9 mouse cellular contexts compared by ENCODE assay signal in genomic region chr13:58638950-58639349, GRCm38 (mm10). TPM values are rescaled to one million over a fixed set of nuclear protein-coding genes. Genes with fewer than 3 reads are reported as not detected.
A peak's percentile ranks its signal among the peaks of the same experiment; 100 is the strongest.
DNase-seq lines count a peak whose midpoint lies in the region; ATAC-seq and TF ChIP-seq lines count a peak whose summit lies in the region.
"Had no signal": no experiment of that assay in that cellular context is flagged by ENCODE, and none has a peak within 500 bp of the region (broad histone marks: within the 10 kb centered on the region; RNA-seq: fewer than 3 reads in every experiment).

No protein-coding gene starts in this region.

- no peak overlapping the region for H3K27ac ChIP-seq in CH12.LX (ENCODE audit: insufficient read depth, low read depth)

- no peak for TF ChIP-seq EP300 in CH12.LX (IDR thresholded peaks at IDR 0.05; ENCODE audit: low read length)

- in situ Hi-C loops in CH12.LX (cut with MboI; ENCODE audit: low pct_ligation_motif_present, low pct_unique_long_range_greater_than_20kb, low sequenced_read_pairs): loop anchor here (25.0 kb wide), 2 partner anchors 773 to 1198 kb away; no protein-coding TSS in a partner anchor

- dilution Hi-C loops in CH12.LX (cut with MboI; ENCODE audit: extremely low pct_ligation_motif_present, extremely low pct_unique_long_range_greater_than_20kb, low sequenced_read_pairs): no loop called here

- H3K4me2 ChIP-seq in CH12.LX (ENCODE audit: insufficient read depth, low read depth, poor library complexity, severe bottlenecking): no peak overlapping the region

- ATAC-seq in granulocyte monocyte progenitor cell, adult 5-6 weeks (replicated peaks; ENCODE audit: poor library complexity, severe bottlenecking): 0 out of 2 replicates have a peak, but pooled peaks have one; percentile 40

- TF ChIP-seq POLR2A in CH12.LX (IDR thresholded peaks at IDR 0.05; ENCODE audit: low read depth, low read length): no peak

- H3K36me3 ChIP-seq in CH12.LX (replicated peaks in 1 of 2; ENCODE audit: control insufficient read depth in 1 of 2, insufficient read depth in 1 of 2, low read length in 1 of 2): no peaks in the 10 kb centered on the region

- no peak overlapping the region for H3K4me3 ChIP-seq in CH12.LX (replicated peaks in 1 of 3; ENCODE audit: low read depth in 2 of 3, low read length in 2 of 3, poor library complexity in 1 of 3)

- TF ChIP-seq CTCF in CH12.LX (conservative IDR thresholded peaks at IDR 0.05 in 1 of 2, IDR thresholded peaks at IDR 0.05 in 1 of 2; ENCODE audit: low read depth in 2 of 2, low read length in 2 of 2): peak in 1 of 2 experiments; percentile 20; a peak in 1 of 4 replicates

- no peaks in the 10 kb centered on the region for H3K79me2 ChIP-seq in CH12.LX (replicated peaks; ENCODE audit: control insufficient read depth, extremely low read depth, insufficient read depth, poor library complexity, severe bottlenecking)

- DNase-seq in adrenal gland, adult 2 months: peak; percentile 13
- no peak for DNase-seq in adrenal gland, postnatal 4 days (ENCODE audit: low spot score in 2 of 2)
- DNase-seq in CH12.LX (ENCODE audit: extremely low read depth): peak; percentile 23
- DNase-seq in cerebellum, postnatal 14 days: peak; percentile 90 to 91
- DNase-seq in left cerebral cortex, adult 8-10 months (ENCODE audit: low spot score in 2 of 2): peak; percentile 44 to 58
- peak; percentile 39 for DNase-seq in neural tube, embryonic 10.5 days (ENCODE audit: extremely low spot score, low spot score)
- DNase-seq in natural killer cell, adult 2 months (ENCODE audit: low spot score in 2 of 2): no peak

- no peak for TF ChIP-seq RAD21 in CH12.LX (IDR thresholded peaks at IDR 0.05; ENCODE audit: low read depth, low read length)

- no peak overlapping the region for H3K9ac ChIP-seq in CH12.LX (ENCODE audit: insufficient read depth, low read depth)

- H3K9me3 ChIP-seq in CH12.LX (replicated peaks; ENCODE audit: low read length): no peaks in the 10 kb centered on the region

- H3K4me1 ChIP-seq in CH12.LX (ENCODE audit: control insufficient read depth in 1 of 2, insufficient read depth in 2 of 2): no peaks in the 10 kb centered on the region; a peak in 1 of 4 replicates

- H3K27me3 ChIP-seq in CH12.LX (replicated peaks): peaks cover 15% of the 10 kb centered on the region

TF ChIP-seq in CH12.LX, 34 proteins besides CTCF, POLR2A, EP300 and RAD21:
- TF ChIP-seq USF1 (IDR thresholded peaks at IDR 0.05; ENCODE audit: low read depth, low read length): no peak
- no peak for TF ChIP-seq MAFK (IDR thresholded peaks at IDR 0.05; ENCODE audit: insufficient replicate concordance, low read length)

RNA-seq across cellular contexts. Expression of gene Slc28a3, which starts 28.3 kb away (rescaled TPM):
- total RNA-seq in adrenal gland, adult 2 months (2021): not detected
- 0.02 TPM in 1 of 2 replicates, not detected in the other for polyA plus RNA-seq in adrenal gland, adult 2 months (2012; rRNA removed)
- total RNA-seq in adrenal gland, postnatal 4 days (2021): under 1 TPM in 1 of 2 experiments, not detected in 1; 0.67 TPM
- total RNA-seq in CH12.LX (2012; rRNA removed): not detected in 2 replicates
- total RNA-seq in CH12.LX (2014; rRNA removed): not detected in 2 replicates
- polyA plus RNA-seq in CH12.LX (2012; ENCODE audit: insufficient read length, low read depth): not detected in 2 replicates
- total RNA-seq in granulocyte monocyte progenitor cell, adult 5-6 weeks (2014; fragmentation: Nextera tagmentation): not detected in 2 replicates
- total RNA-seq in granulocyte monocyte progenitor cell, adult 5-6 weeks (2017): not detected in 2 replicates
- total RNA-seq in left cerebral cortex, adult 8-10 months (2022): under 1 TPM in 2 of 4 experiments, not detected in 2; 0.09 to 0.26 TPM
- polyA plus RNA-seq: heart, embryonic 14.5 days had no signal

Comparison
In these comparisons a context has a peak if more than half of its experiments do, and no peak if none do; other contexts are left out.
1. DNase-seq: peak in adrenal gland, adult 2 months (single experiment), CH12.LX (single experiment), cerebellum, postnatal 14 days (2 of 2), left cerebral cortex, adult 8-10 months (2 of 2) and neural tube, embryonic 10.5 days (single experiment); none in adrenal gland, postnatal 4 days (0 of 2) and natural killer cell, adult 2 months (0 of 2).